Mouse (Mus musculus) small intestine, adult 2 months (tissue): ENCODE results near the gene Rhou.

Experiments used
- CTCF ChIP-seq: fragments of 200-500 bp; IDR thresholded peaks from 2 replicates; pipeline ENCODE4 v1.5.1; 2012; ENCODE audit warnings: low read depth, mild to moderate bottlenecking, control low read depth, inconsistent platforms, low read length, moderate library complexity, mixed read lengths; ENCODE audit not compliant: insufficient replicate concordance, insufficient read length; ENCODE audit errors: extremely low read depth
- POLR2A ChIP-seq: fragments of 200-500 bp; IDR thresholded peaks from 2 replicates; pipeline ENCODE4 v1.6.1; 2012; ENCODE audit warnings: low read depth, mild to moderate bottlenecking, control low read depth, inconsistent platforms, low read length, moderate library complexity

GRCm38 (mm10) chr8:123705376-123705775 lies 51.6 kb downstream of the Rhou start:
- no peak for TF ChIP-seq POLR2A
- no peak for TF ChIP-seq CTCF
